Mouse (Mus musculus) cerebellum, postnatal 36 days (tissue): ENCODE measurements around the gene Ano10.
"Not testable (repeated sequence)": the region's sequence is repeated elsewhere in the genome, so short reads cannot be mapped to it uniquely, and the experiment has no call there.

ENCODE experiments used
- DNase-seq, 2 experiments: peaks; one replicate each; pipeline ENCODE4 v3.0.0; 2021 to 2022; ENCODE audit warnings: mixed read lengths in 2 of 2

Gene Ano10

GRCm38 (mm10) chr9:122193823-122194222, 100.4 kb downstream of the Ano10 start:
- DNase-seq: no peak

GRCm38 (mm10) chr9:122193361-122193760, 100.9 kb downstream of the Ano10 start:
- no peak for DNase-seq

GRCm38 (mm10) chr9:122188724-122189123, 105.5 kb downstream of the Ano10 start:
- no peak for DNase-seq

- DNase-seq: no peak
Observed at GRCm38 (mm10) chr9:122187451-122187921, 106.7 kb downstream of the Ano10 start.

GRCm38 (mm10) chr9:122186643-122187226, 107.5 kb downstream of the Ano10 start:
- DNase-seq: no peak

DNA sequence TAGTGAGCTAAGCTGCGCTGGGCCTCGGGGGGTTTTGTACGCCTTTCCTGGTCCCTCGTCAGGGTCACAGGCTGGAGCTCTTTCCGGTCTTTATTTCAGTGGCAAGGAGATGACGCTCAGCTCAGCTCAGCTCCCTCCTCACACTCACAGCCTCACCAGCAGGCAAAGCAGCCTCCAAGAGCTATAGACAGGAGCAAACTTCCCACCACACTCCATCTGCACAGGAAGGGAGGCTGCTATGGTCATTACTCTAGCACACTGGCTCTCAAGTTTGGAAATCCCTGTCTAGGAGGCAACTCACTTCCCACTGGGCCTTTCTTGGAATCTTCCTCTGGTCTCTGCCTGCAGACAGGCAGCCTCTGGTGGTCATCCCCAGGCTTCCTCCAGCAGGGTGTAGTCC, 108.3 kb downstream of the Ano10 start:
- DNase-seq: no peak

DNA sequence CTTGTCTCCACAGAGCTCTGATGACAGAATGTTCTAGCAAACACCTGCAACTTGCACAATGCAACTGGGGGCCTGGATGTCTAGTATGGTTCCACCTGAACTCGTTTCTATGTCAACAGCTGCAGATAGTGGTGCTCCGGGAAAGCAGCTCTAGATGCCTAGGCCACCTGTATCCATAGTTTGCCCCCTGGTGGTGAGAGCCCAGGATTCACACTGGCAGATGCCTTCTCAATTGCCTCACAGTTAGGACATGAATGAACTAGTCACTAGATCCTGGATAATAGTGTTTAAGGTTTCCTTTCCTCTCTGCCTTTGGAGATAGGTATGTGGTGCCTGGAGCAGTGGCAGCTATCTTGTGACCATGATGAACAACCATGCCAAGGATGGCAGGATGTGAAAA, 109.2 kb downstream of the Ano10 start:
- peak; percentile 83 for DNase-seq

GRCm38 (mm10) chr9:122184329-122184728, 109.9 kb downstream of the Ano10 start:
- no peak for DNase-seq

GRCm38 (mm10) chr9:122183074-122183473, 111.1 kb downstream of the Ano10 start:
- DNase-seq: no peak

DNA sequence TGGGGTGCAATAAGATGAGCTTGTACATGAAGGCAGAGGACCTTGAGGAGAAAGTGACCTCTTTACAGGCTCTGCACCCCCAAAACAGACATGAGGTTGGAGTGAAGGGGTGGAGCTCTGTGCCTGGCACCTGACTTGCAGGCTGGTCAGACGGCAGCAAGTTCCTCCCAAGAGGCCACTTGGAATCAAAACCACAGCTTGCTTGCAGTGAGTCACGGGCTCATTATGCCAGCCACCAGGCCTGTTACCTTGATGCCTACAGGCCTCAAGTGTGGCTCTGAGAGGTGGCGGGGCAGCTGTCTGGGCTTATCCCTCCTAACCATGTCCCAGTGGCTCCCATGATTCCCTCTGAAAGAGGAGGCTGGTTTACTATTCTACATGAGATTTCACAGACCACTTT, 114.1 kb downstream of the Ano10 start:
- no peak for DNase-seq

- DNase-seq: no peak
Observed at GRCm38 (mm10) chr9:122178427-122178826, 115.8 kb downstream of the Ano10 start.

DNA sequence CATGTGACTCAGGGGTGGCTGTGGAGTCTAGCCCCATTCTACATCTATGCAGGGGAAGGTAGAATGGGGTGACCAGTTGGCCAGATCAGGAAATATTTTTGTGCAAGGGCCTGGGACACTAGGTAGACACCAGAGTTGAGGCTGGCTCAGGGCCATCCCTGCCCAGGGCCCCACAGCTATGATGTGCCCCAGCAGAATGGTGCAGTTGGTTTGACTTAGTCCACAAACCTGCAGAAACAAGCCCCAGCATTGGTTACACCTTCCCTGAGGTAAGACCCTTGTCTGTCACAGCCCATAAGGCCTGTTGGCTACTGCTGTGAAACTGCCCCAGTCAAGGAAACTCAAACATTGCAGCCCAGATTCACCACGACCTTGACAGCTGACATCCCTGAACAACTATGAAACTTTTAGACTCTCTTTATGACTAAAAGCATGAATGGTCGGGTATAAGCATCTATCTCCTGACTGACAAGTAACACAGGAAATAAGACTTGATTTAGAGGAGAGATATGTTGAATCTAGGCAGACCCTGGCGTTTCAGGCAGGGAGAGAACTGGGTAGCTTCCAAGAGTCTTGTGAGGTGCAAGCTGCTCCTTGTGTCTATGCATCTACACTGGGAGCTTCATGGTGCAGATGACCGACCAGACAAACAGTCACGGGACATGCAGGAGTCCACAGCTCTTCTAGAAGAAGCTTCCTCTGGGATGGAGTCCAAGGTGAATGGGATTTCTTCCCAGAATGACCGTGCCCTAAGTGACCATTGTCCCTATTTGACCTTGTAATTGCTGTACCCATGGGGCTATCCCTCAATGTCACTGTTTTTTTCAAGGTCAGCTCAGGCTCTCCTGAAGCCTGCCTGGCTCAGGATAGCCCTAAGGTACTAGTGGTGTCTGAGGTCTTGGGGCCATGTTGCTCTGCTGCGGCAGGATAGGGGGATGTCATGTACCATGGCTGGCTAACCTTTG, 116.7 kb downstream of the Ano10 start:
- DNase-seq: no peak

- no peak for DNase-seq
Observed at GRCm38 (mm10) chr9:122174723-122175122, 119.5 kb downstream of the Ano10 start.

GRCm38 (mm10) chr9:122173405-122174233, 120.6 kb downstream of the Ano10 start:
- peak; percentile 54 to 61 for DNase-seq

DNA sequence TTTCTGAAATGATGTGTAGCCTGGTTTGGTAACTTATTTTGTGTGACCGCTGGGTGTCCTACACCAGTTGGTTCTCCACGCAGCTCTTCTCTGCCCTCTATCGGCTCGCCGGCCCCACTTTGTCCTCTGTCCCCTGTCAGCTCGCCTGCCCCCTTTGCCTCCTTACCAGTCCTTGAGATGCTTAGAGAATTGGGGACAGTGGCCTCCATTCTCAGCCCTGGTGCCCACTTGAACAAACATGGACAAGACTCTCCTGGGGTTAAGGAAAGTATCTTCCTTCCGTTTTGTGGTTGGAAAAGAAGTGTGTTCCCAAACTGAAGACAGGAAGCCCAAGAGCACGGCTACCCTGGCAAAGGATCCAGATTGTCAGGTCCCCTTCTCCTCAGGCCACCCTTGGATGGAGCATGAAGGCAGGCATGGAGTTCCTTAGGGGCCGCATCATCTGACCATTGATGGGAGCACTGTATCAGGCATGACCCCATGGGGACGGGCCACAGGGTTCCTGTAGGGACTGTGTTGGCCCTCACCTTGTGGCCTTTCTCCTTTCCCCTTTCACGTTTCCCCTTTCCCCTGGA, 121.5 kb downstream of the Ano10 start:
- DNase-seq: no peak

- DNase-seq: peak; percentile 78 to 79
Observed at GRCm38 (mm10) chr9:122169901-122170300, 124.3 kb downstream of the Ano10 start.

DNA sequence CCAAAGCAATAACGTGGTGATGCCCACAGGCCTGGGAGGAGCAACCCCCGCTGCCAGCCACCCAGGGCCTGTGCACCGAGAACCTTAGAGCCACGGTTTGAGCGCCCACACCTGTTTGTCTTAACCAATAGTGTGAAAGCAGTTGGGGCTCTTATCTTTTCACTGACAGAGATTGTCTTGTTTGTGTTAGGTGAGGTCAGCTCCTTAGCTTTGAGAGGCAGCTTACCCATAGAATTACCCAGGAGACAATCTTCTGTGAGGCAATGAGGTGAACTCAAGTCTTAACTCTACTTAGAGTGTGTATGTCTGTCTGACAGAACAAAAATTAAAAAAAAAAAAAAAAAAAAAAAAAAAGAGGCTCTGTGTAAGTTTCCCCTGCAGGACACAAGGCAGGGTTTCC, 126.5 kb downstream of the Ano10 start:
- not testable (repeated sequence) for DNase-seq

- DNase-seq: no peak
Observed at GRCm38 (mm10) chr9:122164535-122164934, 129.7 kb downstream of the Ano10 start.

GRCm38 (mm10) chr9:122157079-122157441, 137.2 kb downstream of the Ano10 start:
- peak in 1 of 2 experiments; percentile 32 for DNase-seq

DNA sequence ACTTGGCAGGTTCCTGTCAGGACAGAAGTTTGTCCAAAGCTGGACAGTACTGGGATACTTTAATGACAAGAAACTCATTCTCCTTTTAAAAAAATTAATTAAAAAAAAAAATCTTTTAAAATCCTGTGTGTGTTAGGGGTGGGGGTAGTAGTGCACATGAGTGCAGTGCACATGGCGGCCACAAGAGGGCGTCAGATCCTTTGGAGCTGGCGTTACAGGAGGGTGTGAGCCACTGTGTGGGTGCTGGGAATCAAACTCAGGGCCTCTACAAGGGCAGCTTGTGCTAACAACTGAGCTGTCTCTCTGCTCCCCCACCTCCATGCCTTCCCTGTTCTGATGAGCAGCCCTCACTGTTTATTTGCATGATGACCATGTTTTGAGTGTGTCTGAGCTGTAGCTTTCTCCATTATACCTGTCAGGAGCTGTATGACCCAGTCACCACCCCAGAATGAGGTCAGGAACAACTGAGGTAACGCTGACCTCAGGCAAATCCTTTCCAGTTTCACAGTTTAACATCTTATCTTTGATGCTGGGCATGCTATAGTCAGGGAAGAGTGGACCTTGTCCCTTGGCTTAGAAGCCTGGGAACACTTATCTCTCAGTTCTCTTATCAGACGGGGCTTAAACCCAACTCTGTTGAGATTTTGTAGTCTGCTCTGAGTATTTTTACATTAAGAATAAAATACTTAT, 137.7 kb downstream of the Ano10 start:
- DNase-seq: no peak

- DNase-seq: no peak
Observed at GRCm38 (mm10) chr9:122155193-122155592, 139.0 kb downstream of the Ano10 start.

DNA sequence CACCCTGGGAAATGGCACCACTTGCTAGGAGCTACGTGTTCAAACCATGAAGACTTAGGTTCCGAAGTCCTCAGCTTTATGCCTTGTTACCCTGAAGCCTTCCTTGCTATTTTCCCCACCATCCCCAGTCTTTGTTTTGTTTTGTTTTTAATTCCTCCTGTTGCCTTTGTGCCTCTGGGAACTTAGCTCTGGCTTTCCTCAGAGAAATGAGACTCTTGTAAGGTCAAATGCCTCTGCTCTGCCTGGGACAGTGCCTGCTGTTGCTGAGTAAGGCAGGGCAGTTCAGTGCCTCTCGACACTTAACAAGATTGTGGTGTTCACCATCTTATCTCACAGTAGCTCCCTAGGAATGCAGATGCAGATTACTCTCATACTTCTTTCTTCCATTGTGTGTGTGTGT, 140.8 kb downstream of the Ano10 start:
- no peak for DNase-seq
